Comparison of ENCODE assay signal across 8 mouse cellular contexts in genomic region chr1:87265200-87265599, GRCm38 (mm10). TPM values are rescaled to one million over a fixed set of nuclear protein-coding genes. Genes with fewer than 3 reads are reported as not detected.
A peak's percentile ranks its signal among the peaks of the same experiment; 100 is the strongest.
DNase-seq lines count a peak whose midpoint lies in the region; ATAC-seq lines count a peak whose summit lies in the region.

No protein-coding gene starts in this region.

- ATAC-seq in heart, embryonic 15.5 days (replicated peaks; ENCODE audit: insufficient number of reproducible peaks, insufficient read depth, low FRiP score, low read depth), result no peak
- ATAC-seq in embryonic facial prominence, embryonic 13.5 days (ENCODE audit: insufficient number of reproducible peaks, insufficient read depth, low FRiP score, low TSS enrichment, low read depth), result no peak
- ATAC-seq in cerebellum, adult (ENCODE audit: insufficient number of reproducible peaks, low FRiP score, low TSS enrichment), result no peak

- peak overlapping the region; percentile 53 for H3K4me3 ChIP-seq in heart, embryonic 15.5 days
- peak overlapping the region; percentile 54 for H3K4me3 ChIP-seq in embryonic facial prominence, embryonic 13.5 days

- no peak overlapping the region for H3K9ac ChIP-seq in heart, embryonic 15.5 days
- H3K9ac ChIP-seq in embryonic facial prominence, embryonic 13.5 days, result no peak overlapping the region

- no peaks in the 10 kb centered on the region for H3K9me3 ChIP-seq in heart, embryonic 15.5 days (replicated peaks)
- H3K9me3 ChIP-seq in embryonic facial prominence, embryonic 13.5 days, result no peaks in the 10 kb centered on the region

- WGBS in heart, embryonic 15.5 days, result 2% methylated on average over 13 of the region's 13 CpGs
- WGBS in embryonic facial prominence, embryonic 13.5 days, result 1% methylated on average over 13 of the region's 13 CpGs

- H3K27ac ChIP-seq in heart, embryonic 15.5 days, result no peak overlapping the region
- H3K27ac ChIP-seq in embryonic facial prominence, embryonic 13.5 days, result no peak overlapping the region

- H3K4me2 ChIP-seq in heart, embryonic 15.5 days, result peak overlapping the region; percentile 96
- peak overlapping the region; percentile 98 for H3K4me2 ChIP-seq in embryonic facial prominence, embryonic 13.5 days

- DNase-seq in heart, postnatal 4 days, result no peak
- DNase-seq in kidney, adult 9 months, result peak; percentile 48
- DNase-seq in neural tube, embryonic 10.5 days (ENCODE audit: extremely low spot score, low spot score), result peak; percentile 35
- DNase-seq in ovary, postnatal 14 days (ENCODE audit: low spot score), result no peak
- DNase-seq in layer of hippocampus, postnatal 36 days, result no peak

- peaks cover 90% of the 10 kb centered on the region for H3K27me3 ChIP-seq in heart, embryonic 15.5 days
- H3K27me3 ChIP-seq in embryonic facial prominence, embryonic 13.5 days, result peaks cover 82% of the 10 kb centered on the region

- no peaks in the 10 kb centered on the region for H3K36me3 ChIP-seq in heart, embryonic 15.5 days
- no peaks in the 10 kb centered on the region for H3K36me3 ChIP-seq in embryonic facial prominence, embryonic 13.5 days

- H3K4me1 ChIP-seq in heart, embryonic 15.5 days (replicated peaks), result peaks cover 26% of the 10 kb centered on the region
- peaks cover 26% of the 10 kb centered on the region for H3K4me1 ChIP-seq in embryonic facial prominence, embryonic 13.5 days

RNA-seq across cellular contexts. Expression of gene Efhd1, which starts 1.0 kb away (rescaled TPM):
- 0.23 and 1.6 TPM in 2 replicates for polyA plus RNA-seq in heart, embryonic 15.5 days (2015; fragmentation: Nextera tagmentation; extraction: Ambion mirVana)
- total RNA-seq in heart, postnatal 4 days (2021), result 1 to 10 TPM; 2.6 to 3.0 TPM
- polyA plus RNA-seq in embryonic facial prominence, embryonic 13.5 days (2015; fragmentation: Nextera tagmentation; extraction: Ambion mirVana), result 0.86 and 1.2 TPM in 2 replicates
- 10 to 100 TPM; 17.1 to 17.9 TPM for total RNA-seq in layer of hippocampus, postnatal 36 days (2021)

RNA-seq across cellular contexts. Expression of gene Eif4e2, which starts 51.5 kb away (rescaled TPM):
- polyA plus RNA-seq in heart, embryonic 15.5 days (2015; fragmentation: Nextera tagmentation; extraction: Ambion mirVana), result 99.0 and 106 TPM in 2 replicates
- total RNA-seq in heart, postnatal 4 days (2021), result 10 to 100 TPM; 71.3 to 72.5 TPM
- polyA plus RNA-seq in embryonic facial prominence, embryonic 13.5 days (2015; fragmentation: Nextera tagmentation; extraction: Ambion mirVana), result 167 and 170 TPM in 2 replicates
- total RNA-seq in layer of hippocampus, postnatal 36 days (2021), result 10 to 100 TPM; 58.2 to 60.3 TPM

Comparison
In these comparisons a context has a peak if more than half of its experiments do, and no peak if none do; other contexts are left out.
1. DNase-seq: peak in kidney, adult 9 months (single experiment) and neural tube, embryonic 10.5 days (single experiment); none in heart, postnatal 4 days (single experiment), ovary, postnatal 14 days (single experiment) and layer of hippocampus, postnatal 36 days (0 of 2).
2. RNA of gene Efhd1, which starts 1.0 kb away (total RNA-seq): 17.1 to 17.9 TPM in layer of hippocampus, postnatal 36 days; 2.6 to 3.0 TPM in heart, postnatal 4 days; every median in the first group is over 4 times any median in the second.